Mouse (Mus musculus) splenic B cell, adult 2 months (primary cell): ENCODE results near the gene Ccndbp1.
"Not testable (repeated sequence)": the region's sequence is repeated elsewhere in the genome, so short reads cannot be mapped to it uniquely, and the experiment has no call there.

Experiments
- DNase-seq: peaks from one replicate; pipeline ENCODE4 v3.0.0-alpha.2; 2011; ENCODE audit warnings: low read depth, low spot score
- H3K27me3 ChIP-seq: 2 replicates; pipeline ENCODE4 v1.6.1; 2012; ENCODE audit warnings: mild to moderate bottlenecking, low read length, moderate library complexity, mixed read lengths; ENCODE audit not compliant: control insufficient read depth, poor library complexity, insufficient read depth, severe bottlenecking
- H3K36me3 ChIP-seq: 2 replicates; pipeline ENCODE4 v1.6.1; 2012; ENCODE audit warnings: mild to moderate bottlenecking, low read length, moderate library complexity, mixed read lengths; ENCODE audit not compliant: control insufficient read depth, poor library complexity, insufficient read depth, severe bottlenecking

The Ccndbp1 gene

DNA sequence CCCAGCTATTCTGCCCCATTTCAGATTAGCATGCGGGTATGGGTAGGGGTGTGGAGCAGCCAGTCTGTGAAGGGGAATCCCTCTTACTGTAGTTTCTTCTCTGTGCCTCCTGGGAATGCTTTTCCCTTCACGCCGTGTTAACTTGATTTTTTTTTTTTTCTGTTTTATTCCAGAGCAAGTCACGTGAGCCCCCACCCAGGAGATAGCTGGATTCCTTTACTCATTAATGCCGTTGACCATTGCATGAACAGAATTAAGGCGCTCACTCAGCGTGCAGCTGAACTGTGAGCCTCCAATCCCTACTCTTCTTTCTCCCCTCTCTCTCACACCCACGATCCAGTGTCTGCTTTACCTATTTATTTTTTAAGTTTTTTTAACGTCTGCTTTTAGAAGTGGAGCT is 8.0 kb downstream of the Ccndbp1 start:
- H3K36me3 ChIP-seq = peaks cover 9% of the 10 kb centered on the region
- no peak for DNase-seq
- no peaks in the 10 kb centered on the region for H3K27me3 ChIP-seq

DNA sequence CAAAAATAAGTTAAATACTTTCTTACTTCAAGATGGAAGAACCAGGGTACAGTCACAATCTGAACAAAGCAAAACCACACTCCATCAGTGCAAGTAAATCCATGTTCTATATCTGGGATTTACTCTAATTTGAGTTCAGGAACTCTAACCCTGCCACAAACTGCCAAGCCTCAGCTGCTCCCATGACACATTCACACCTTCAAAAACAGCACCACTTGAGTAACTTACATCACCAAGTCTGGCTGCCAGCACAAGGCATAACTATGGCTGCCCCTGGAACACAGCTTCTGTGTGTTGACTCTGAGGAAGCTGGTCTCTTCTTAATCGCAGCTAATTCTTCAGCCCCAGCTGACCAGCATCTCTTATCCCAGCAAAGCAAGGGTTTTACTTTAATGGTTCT is 8.9 kb downstream of the Ccndbp1 start:
- no peaks in the 10 kb centered on the region for H3K27me3 ChIP-seq
- H3K36me3 ChIP-seq = peaks cover 9% of the 10 kb centered on the region
- DNase-seq = no peak

DNA sequence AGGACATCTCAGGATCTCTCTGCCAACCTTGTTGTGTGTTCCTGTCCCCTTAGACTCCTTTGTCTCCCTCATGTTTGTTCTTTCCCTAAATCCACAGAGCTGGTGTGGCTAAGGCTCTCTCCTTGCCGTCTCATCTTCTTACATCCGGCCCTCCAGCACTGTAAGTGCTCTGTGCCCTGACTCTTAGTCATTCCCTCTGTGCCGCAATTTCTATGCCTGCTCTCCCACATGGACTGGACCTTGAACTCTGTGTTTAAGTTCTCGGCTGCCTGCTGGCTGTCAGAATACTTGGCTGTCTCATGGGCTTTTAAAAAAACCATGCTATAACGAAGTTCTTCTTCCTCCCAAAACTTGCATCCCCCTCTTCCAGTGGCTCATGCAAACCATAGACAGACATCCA is 14.7 kb downstream of the Ccndbp1 start:
- Histone ChIP-seq H3K36me3 (no peaks in the 10 kb centered on the region), H3K27me3 (no peaks in the 10 kb centered on the region)
- no peak for DNase-seq

DNA sequence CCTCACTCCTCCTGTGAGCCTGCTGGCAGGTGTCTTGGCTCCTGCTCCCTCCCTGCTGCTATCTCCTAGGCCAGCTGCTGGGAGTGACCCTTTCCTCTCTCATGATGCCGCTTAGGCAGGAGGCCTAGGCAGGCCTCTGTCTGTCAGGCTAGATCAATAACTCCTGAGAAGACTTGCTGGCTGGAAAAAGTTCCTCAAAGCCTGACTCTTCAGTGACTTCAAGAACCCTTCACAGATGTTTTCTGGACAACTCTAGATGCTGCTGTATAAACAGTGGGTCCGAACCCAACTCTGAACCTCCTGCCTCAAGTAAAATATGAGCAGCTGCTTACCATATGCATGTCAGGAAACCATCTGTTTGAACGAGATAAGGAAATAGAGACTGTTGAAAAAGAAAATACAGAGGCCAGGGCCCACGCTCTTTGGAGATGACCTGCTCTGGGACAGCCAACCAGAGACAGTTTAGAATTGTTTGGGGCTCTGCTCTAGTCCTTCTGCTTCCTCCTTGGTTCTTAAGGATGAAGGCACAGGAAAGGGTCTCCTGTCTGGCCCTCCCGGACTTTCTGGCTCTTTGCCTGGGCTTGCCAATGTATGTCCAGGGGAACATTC is 28.6 kb downstream of the Ccndbp1 start, which contains the start of gene Epb42:
Gene Epb42, minus strand, starts transcription at position 340 of the 609 bp plus-strand sequence.
- no peak for DNase-seq
- Histone ChIP-seq H3K27me3 (no peaks in the 10 kb centered on the region), H3K36me3 (no peaks in the 10 kb centered on the region)

DNA sequence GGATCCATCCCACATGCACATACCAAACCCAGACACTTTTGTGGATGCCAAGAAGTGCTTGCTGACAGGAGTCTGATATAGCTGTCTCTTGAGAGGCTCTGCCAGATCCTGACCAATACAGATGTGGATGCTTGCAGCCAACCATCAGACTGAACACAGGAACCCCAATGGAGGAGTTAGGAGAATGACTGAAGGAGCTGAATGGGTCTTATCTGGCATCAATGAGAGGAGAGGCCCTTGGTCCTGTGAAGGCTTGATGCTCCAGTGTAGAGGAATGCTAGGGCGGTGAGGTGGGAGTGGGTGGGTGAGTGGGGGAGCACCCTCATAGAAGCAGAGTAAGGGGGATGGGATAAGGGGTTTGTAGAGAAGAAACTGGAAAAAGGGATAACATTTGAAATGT is 30.6 kb downstream of the Ccndbp1 start:
- not testable (repeated sequence) for H3K27me3 ChIP-seq, H3K36me3 ChIP-seq, DNase-seq

DNA sequence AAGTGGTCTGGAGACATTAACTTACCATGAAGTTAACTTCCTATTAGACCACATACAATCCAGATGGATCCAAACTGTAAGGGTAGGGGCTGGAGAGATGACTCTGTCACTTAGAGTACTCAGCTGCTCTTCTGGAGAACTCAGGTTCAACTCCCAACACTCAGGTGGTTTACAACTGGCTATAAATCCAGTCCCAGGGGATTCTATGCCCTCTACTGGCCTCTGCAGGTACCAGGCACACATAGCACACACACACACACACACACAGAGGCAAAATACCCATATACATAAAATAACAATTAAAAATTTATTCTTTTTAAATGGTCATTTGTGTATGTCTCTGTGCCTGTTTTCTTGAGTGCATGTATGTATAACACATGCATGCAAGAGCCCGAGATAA is 31.2 kb downstream of the Ccndbp1 start:
- no peak for DNase-seq
- 0 out of 2 replicates have a peak, but pooled peaks cover 2% of the 10 kb centered on the region for H3K27me3 ChIP-seq
- H3K36me3 ChIP-seq = no peaks in the 10 kb centered on the region

DNA sequence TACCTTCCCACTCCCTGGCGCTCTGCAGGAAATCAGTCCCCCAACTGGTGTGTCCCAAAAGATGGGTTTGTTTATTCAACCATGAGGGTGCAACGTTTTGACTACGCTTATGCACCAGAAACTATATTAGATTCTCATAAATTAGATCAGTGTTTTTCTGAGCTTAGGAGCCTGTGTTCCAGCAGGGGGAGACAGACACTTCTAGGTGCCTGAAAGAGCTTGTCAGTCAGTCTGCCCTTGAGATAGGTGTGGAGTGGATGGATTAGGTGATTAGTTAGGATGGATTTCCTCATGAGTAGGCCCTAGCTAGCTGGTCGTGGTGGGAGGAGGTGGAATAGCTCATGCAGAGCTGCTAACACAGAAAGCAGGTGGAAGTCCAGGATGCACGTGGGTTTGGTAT is 32.9 kb downstream of the Ccndbp1 start:
- Histone ChIP-seq H3K27me3 (0 out of 2 replicates have a peak, but pooled peaks cover 2% of the 10 kb centered on the region), H3K36me3 (no peaks in the 10 kb centered on the region)
- DNase-seq = peak; percentile 15

DNA sequence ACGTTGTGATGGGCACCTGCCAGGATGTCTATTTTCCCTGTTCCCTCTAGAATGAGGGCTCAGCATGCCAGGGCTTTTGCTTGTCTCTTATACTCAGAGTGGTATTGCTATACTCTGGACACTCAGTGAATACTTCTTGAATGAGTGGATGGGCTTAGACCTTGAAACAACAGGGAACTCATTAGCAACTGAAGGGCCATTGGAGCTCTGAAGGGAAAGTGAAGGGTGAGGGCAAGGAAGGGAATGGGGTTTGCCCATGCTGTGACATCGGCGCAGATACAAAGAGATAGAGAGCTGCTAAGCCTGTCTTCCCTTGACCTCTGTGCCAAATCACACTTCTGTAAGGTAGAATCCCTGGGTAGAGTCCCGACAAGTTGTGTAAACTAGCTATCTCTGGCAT is 37.5 kb downstream of the Ccndbp1 start:
- Histone ChIP-seq H3K36me3 (no peaks in the 10 kb centered on the region), H3K27me3 (0 out of 2 replicates have a peak, but pooled peaks cover 2% of the 10 kb centered on the region)
- no peak for DNase-seq

DNA sequence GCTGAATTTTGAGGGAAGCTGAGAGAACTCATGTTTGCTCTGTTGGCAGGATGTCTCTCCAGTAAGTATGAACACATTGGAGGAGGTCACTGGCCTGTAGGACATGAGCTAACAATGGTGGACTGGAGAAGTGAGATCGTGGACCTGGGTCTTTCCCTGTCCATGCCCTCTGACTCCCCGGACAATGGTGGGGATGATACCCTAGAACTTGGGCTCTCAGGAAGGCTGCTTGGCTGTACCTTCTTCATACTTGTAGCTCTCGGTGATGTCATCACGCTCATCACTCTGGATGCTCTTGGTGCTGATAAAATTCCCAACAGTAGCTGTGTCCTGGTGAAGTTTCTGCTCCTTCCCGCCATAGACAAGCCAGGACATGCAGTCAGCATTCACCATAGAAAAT is 44.0 kb downstream of the Ccndbp1 start:
- no peak for DNase-seq
- H3K36me3 ChIP-seq = no peaks in the 10 kb centered on the region
- H3K27me3 ChIP-seq = no peaks in the 10 kb centered on the region

DNA sequence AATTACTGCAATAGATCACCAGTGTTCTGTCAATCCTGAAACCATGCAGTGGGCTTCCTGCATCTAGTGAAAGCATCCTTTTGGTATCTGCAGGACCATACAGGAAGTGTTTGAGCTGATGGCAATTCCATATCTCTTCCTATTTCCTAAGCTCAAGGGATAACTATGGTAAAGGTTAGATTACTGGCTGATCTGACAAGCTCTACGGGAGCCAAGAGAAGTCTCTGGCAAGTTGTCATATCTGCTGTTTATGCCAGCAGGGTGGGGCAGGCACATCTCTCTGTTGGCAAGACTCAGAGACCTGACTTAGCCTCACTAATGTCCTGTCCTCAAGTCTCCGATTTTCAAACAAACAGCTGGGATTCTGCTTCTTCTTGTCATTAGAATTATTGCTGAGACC is 45.9 kb downstream of the Ccndbp1 start:
- H3K27me3 ChIP-seq = no peaks in the 10 kb centered on the region
- H3K36me3 ChIP-seq = no peaks in the 10 kb centered on the region
- no peak for DNase-seq

DNA sequence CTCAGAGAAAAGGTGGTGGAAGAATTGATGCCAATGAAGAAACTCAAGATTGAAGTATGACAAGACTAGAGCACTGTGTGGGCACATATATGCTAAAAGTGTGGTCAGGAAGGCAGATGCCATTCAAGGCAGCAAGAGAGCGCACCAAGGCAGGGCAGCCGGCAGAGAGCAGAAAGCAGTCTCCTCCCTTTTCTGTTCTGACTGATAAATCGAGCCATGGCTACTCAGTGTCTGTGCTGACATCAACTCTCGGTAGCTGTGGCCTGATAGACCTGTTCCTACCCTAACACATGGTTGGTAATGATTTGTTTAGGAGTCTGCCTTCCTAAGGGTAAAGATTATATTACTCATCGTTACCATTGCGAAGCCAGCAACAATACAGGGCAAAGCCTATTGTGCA is 47.7 kb downstream of the Ccndbp1 start:
- H3K36me3 ChIP-seq = no peaks in the 10 kb centered on the region
- H3K27me3 ChIP-seq = no peaks in the 10 kb centered on the region
- DNase-seq = no peak

DNA sequence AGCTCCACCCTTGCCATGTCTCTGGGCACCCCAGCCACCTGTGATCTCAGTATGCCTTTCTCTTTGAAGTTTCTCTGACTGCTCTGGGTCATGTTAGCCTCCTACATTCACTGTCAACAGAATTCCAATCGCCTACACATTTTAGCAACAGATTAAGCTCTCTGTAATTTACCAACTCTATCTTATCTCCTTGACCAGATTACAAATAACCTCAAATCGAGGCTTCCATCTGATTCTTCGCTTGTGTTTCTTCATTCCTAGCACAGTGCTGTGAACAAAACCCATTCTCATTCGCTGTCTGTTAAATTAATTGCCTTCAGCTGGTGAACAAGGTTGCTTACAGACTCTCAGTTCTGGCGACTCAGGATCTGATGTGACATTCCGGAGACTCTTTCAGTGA is 49.8 kb downstream of the Ccndbp1 start:
- Histone ChIP-seq H3K27me3 (no peaks in the 10 kb centered on the region), H3K36me3 (no peaks in the 10 kb centered on the region)
- DNase-seq = no peak

DNA sequence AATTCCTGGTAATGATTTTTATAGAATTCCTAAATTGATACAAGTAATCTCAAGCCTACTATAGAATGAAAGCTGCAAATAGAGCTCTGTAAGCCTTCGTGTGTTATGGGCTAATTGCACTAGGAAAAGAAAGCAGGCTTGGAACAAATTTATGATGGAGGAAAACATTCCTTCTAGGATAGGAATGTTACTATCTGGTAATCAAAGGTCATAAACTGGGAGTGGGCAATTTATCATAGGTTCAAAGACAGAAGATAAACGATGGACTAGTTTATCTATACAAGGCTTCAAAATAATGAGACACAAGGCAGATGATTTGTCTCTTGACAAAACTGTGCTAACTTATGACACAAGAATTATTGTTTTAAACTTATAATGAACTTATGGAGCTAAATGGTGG is 53.1 kb downstream of the Ccndbp1 start:
- no peaks in the 10 kb centered on the region for H3K27me3 ChIP-seq
- DNase-seq = no peak
- H3K36me3 ChIP-seq = no peaks in the 10 kb centered on the region
